Mouse (Mus musculus): Measurements from ENCODE around the gene Clec4e. TPM values are rescaled to one million over a fixed set of nuclear protein-coding genes. Genes with fewer than 3 reads are reported as not detected.

The Clec4e gene
- not detected for polyA plus RNA-seq (2012; fragmentation: generic; extraction: Trizol)

DNA sequence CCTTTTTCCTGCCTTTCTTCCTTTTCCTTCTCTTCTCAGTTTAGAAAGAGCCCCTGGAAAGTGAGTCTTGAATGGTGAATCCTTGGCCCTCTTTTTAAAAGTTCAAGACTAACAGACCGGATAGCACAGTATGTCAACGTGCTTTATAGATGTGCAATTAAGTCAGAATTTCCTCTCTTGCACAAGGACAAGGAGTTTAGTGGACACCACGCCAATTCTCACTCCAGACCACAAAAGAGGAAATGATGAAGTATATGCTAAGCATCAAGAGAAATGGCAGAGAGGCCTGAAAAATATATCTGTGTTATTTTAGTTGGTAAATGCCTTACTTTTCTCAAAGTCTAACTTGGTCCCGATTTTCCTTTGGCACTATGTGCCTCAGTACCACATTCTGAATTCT lies at the start of gene Clec4e:
Gene Clec4e, minus strand, starts transcription at position 118 of the 400 bp plus-strand sequence.

DNA sequence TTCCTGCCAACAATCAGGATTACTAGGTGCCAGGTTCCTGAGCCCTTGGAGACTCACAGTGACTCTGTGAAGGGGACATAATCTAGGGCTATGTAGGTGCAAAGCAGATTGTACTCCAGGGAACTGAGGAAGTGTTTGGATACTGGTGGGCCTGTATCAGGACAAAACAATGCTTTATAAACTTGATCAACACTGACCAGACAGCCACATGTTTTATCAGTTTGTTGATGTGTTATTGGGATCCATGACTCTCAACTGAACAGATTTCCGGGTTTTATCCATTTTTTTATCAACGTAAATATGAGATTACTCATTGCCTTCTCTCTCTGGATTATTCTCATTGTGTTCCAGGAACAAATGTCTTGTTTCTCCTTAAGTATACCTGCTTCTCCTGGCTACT lies 18.4 kb upstream of the Clec4e start, which contains the start of gene Vmn2r19:
Gene Vmn2r19, plus strand, starts transcription at position 301 of the 400 bp plus-strand sequence.

DNA sequence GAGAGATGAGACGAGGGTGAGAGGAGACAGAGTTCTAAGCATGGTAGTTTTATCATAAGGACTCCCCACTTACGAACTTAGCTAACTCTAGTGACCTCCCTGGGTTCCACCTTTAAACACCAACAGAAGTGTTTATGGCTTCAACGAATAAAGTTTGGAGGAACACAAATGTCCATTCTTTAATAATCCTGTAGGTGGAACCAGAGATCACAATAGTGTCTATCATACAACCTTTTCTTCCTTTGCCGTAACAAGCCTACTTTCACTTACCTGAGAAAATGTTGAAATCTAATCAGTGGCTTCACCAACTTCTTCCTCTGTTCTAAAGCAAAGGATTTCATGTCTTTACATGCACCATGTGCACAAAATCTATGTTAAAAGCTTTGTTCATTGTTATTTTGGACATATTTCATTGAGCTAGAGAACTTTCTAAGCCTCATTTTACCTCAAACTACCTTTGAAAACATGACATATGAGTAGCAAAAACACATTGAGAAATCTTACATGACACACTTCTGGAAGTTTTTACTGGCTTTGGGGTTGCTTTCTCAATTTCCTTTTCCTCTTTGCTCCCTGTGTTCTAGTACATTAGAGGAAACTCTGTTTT lies 28.0 kb downstream of the Clec4e start, which contains the start of gene Clec4d:
Gene Clec4d, plus strand, starts transcription at position 557 of the 607 bp plus-strand sequence.

Other genes with a start within 250 kb of the Clec4e start
- not detected for gene Clec4b1, start 239.9 kb downstream of the Clec4e start, polyA plus RNA-seq (2012; fragmentation: generic; extraction: Trizol)
- not detected for gene Clec4a2, start 183.4 kb downstream of the Clec4e start, polyA plus RNA-seq (2012; fragmentation: generic; extraction: Trizol)
- not detected for gene Clec4b2, start 117.0 kb downstream of the Clec4e start, polyA plus RNA-seq (2012; fragmentation: generic; extraction: Trizol)
- gene Clec4n, start 60.0 kb downstream of the Clec4e start, polyA plus RNA-seq (2012; fragmentation: generic; extraction: Trizol): not detected
- not detected for gene Clec4d, start 27.8 kb downstream of the Clec4e start, polyA plus RNA-seq (2012; fragmentation: generic; extraction: Trizol)
- gene Vmn2r19, start 18.5 kb upstream of the Clec4e start, polyA plus RNA-seq (2012; fragmentation: generic; extraction: Trizol): not detected
- gene Vmn2r20, start 128.2 kb upstream of the Clec4e start, polyA plus RNA-seq (2012; fragmentation: generic; extraction: Trizol): not detected
- not detected for gene Vmn2r21, start 243.5 kb upstream of the Clec4e start, polyA plus RNA-seq (2012; fragmentation: generic; extraction: Trizol)

All from C3H10T1/2 (cell line).